Mouse (Mus musculus) midbrain, embryonic 15.5 days (tissue): Measurements from ENCODE around the gene Dhtkd1. TPM values are rescaled to one million over a fixed set of nuclear protein-coding genes. Genes with fewer than 3 reads are reported as not detected.

Source experiments
- ATAC-seq: fragments of 200-750 bp; cut with Nextera tagmentation; replicated peaks from 2 replicates; pipeline ENCODE4 v1.8.0; 2017; ENCODE audit warnings: moderate TSS enrichment
- H3K27ac ChIP-seq: fragments of 300-500 bp; sonication (generic); 2 replicates; pipeline ENCODE4 v1.5.1; 2015; ENCODE audit warnings: mild to moderate bottlenecking, inconsistent platforms
- H3K27me3 ChIP-seq: fragments of 300-500 bp; sonication (generic); replicated peaks from 2 replicates; pipeline ENCODE4 v1.6.1; 2015; ENCODE audit warnings: inconsistent platforms
- H3K36me3 ChIP-seq: fragments of 300-500 bp; sonication (generic); replicated peaks from 2 replicates; pipeline ENCODE4 v1.6.1; 2015; ENCODE audit warnings: inconsistent platforms
- H3K4me1 ChIP-seq: fragments of 300-500 bp; sonication (generic); 2 replicates; pipeline ENCODE4 v1.6.1; 2015; ENCODE audit warnings: inconsistent platforms
- H3K4me2 ChIP-seq: fragments of 300-500 bp; sonication (generic); 2 replicates; pipeline ENCODE4 v1.6.1; 2015; ENCODE audit warnings: inconsistent platforms, mild to moderate bottlenecking, moderate library complexity
- H3K4me3 ChIP-seq: fragments of 300-500 bp; sonication (generic); 2 replicates; pipeline ENCODE4 v1.5.1; 2015; ENCODE audit warnings: mild to moderate bottlenecking, inconsistent platforms
- H3K9ac ChIP-seq: fragments of 300-500 bp; sonication (generic); 2 replicates; pipeline ENCODE4 v1.6.1; 2015; ENCODE audit warnings: mild to moderate bottlenecking, inconsistent platforms
- H3K9me3 ChIP-seq: fragments of 300-500 bp; sonication (generic); 2 replicates; pipeline ENCODE4 v1.6.1; 2016; ENCODE audit warnings: inconsistent platforms
- WGBS: fragments of 180-500 bp; shearing (Covaris S2); methylation state at CpG from one replicate; pipeline ENCODE4 v1.1.7; 2015; ENCODE audit warnings: mixed read lengths; 5-methylcytosine and 5-hydroxymethylcytosine counted together
- polyA plus RNA-seq: library from polyadenylated mRNA; unstranded; fragments of >200 nt; fragmentation: Nextera tagmentation; extraction: Ambion mirVana; gene quantifications from 2 replicates; pipeline ENCODE4 v1.2.1, GENCODE M21; 2015

Gene Dhtkd1
- polyA plus RNA-seq, 1 experiment from 2014 or later, result 8.4 TPM

DNA sequence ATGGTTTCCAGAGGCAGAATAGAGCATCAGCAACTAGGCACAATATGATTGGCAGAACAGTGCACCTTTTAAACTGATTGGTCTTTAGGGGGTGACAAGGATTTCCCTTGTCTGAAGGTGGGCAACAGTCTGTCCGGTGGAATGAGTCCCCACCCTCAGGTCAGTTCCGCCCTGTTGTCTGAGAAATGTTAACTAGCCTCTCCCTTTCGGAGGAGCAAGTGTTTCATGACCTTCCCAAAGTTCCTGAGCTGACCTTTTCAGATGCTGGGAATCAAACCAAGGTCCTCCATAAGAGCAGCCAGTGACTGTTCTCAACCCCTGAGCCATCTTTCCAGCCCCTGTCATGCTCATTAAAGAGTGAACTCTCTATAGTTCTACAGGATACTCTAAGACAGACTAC, 4.3 kb upstream of the Dhtkd1 start:
- Histone ChIP-seq H3K4me2 (no peak overlapping the region), H3K4me3 (no peak overlapping the region), H3K9ac (no peak overlapping the region), H3K36me3 (no peaks in the 10 kb centered on the region), H3K27ac (no peak overlapping the region), H3K27me3 (no peaks in the 10 kb centered on the region), H3K9me3 (no peaks in the 10 kb centered on the region), H3K4me1 (peaks cover 19% of the 10 kb centered on the region)
- ATAC-seq, result no peak
- 86% methylated on average over 3 of the region's 3 CpGs for WGBS

GRCm38 (mm10) chr2:5945629-5946028, 3.0 kb upstream of the Dhtkd1 start:
- WGBS, result 98% methylated on average over 1 of the region's 1 CpGs
- no peaks in the 10 kb centered on the region for H3K9me3 ChIP-seq
- H3K27ac ChIP-seq, result no peak overlapping the region
- H3K4me3 ChIP-seq, result no peak overlapping the region
- no peak for ATAC-seq
- no peaks in the 10 kb centered on the region for H3K27me3 ChIP-seq
- H3K4me1 ChIP-seq, result peaks cover 19% of the 10 kb centered on the region
- no peak overlapping the region for H3K4me2 ChIP-seq
- no peak overlapping the region for H3K9ac ChIP-seq
- H3K36me3 ChIP-seq, result no peaks in the 10 kb centered on the region

DNA sequence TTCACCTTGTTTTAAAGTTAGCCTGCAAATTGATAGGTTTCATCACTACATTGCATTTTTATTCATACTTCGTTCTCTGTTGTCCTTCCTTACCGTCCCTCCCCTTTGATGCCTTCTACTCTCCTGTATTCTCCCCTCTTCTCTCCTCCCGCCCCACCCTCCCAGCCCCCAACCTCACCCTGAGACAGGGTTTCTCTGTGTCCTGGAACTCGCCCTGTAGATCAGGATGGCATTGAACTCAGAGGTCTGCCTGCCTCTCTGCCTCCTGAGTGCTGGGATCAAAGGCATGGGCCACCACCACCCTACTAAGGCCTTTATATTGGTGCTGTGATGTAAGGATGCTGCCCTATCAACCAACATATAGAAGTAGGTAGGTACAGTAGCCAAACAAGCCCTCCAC, 479 bp upstream of the Dhtkd1 start:
- Histone ChIP-seq H3K9me3 (no peaks in the 10 kb centered on the region), H3K27me3 (no peaks in the 10 kb centered on the region), H3K9ac (no peak overlapping the region), H3K4me3 (peak overlapping the region; percentile 81; the same call in 1 of the 2 replicates), H3K4me2 (peak overlapping the region; percentile 91), H3K4me1 (peaks cover 14% of the 10 kb centered on the region; the same call in 1 of the 2 replicates), H3K27ac (no peak overlapping the region), H3K36me3 (no peaks in the 10 kb centered on the region)
- peak; percentile 57 for ATAC-seq
- 35% methylated on average over 4 of the region's 4 CpGs for WGBS

- peak; percentile 55 for ATAC-seq
- no peaks in the 10 kb centered on the region for H3K27me3 ChIP-seq
- H3K36me3 ChIP-seq, result no peaks in the 10 kb centered on the region
- peak overlapping the region; percentile 77 for H3K9ac ChIP-seq
- WGBS, result 58% methylated on average over 11 of the region's 11 CpGs
- H3K4me2 ChIP-seq, result peak overlapping the region; percentile 91
- H3K27ac ChIP-seq, result peak overlapping the region; percentile 54
- peaks cover 14% of the 10 kb centered on the region; the same call in 1 of the 2 replicates for H3K4me1 ChIP-seq
- H3K9me3 ChIP-seq, result no peaks in the 10 kb centered on the region
- H3K4me3 ChIP-seq, result peak overlapping the region; percentile 81
Observed at GRCm38 (mm10) chr2:5941861-5942415, 654 bp downstream of the Dhtkd1 start.

- Histone ChIP-seq H3K9me3 (no peaks in the 10 kb centered on the region), H3K36me3 (no peaks in the 10 kb centered on the region), H3K27ac (no peak overlapping the region), H3K4me3 (no peak overlapping the region), H3K4me2 (no peak overlapping the region), H3K4me1 (peaks cover 14% of the 10 kb centered on the region; the same call in 1 of the 2 replicates), H3K9ac (no peak overlapping the region), H3K27me3 (no peaks in the 10 kb centered on the region)
- 93% methylated on average over 9 of the region's 9 CpGs for WGBS
- no peak for ATAC-seq
Observed at GRCm38 (mm10) chr2:5940936-5941335, 1.7 kb downstream of the Dhtkd1 start.

- H3K4me1 ChIP-seq, result peaks cover 14% of the 10 kb centered on the region; the same call in 1 of the 2 replicates
- ATAC-seq, result no peak
- no peak overlapping the region for H3K27ac ChIP-seq
- H3K4me2 ChIP-seq, result no peak overlapping the region
- H3K9me3 ChIP-seq, result no peaks in the 10 kb centered on the region
- H3K36me3 ChIP-seq, result no peaks in the 10 kb centered on the region
- H3K9ac ChIP-seq, result no peak overlapping the region
- no peak overlapping the region for H3K4me3 ChIP-seq
- H3K27me3 ChIP-seq, result no peaks in the 10 kb centered on the region
- WGBS, result 94% methylated on average over 14 of the region's 14 CpGs
Observed at GRCm38 (mm10) chr2:5939911-5940310, 2.7 kb downstream of the Dhtkd1 start.

DNA sequence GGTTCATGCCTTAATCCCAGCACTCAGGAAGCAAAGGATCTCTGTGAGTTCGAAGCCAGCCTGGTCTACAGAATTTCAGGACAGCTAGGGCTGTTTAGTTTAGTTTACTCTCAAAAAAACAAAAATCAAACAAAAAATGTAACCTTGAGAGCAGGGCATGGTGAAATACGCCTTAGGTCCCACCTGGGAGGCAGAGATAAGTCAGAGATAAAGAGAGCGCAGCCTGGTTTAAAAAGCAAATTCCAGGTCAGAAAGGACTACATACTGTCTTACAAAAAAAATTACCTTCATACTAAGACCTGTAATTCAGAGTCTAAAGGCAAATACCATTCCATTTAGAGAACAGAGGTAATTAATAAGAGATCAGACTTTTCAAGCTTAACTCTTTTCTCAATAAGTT, 3.3 kb downstream of the Dhtkd1 start:
- WGBS, result 92% methylated on average over 3 of the region's 3 CpGs

GRCm38 (mm10) chr2:5936550-5936949, 6.0 kb downstream of the Dhtkd1 start:
- Histone ChIP-seq H3K27me3 (no peaks in the 10 kb centered on the region), H3K4me2 (no peak overlapping the region), H3K9me3 (no peaks in the 10 kb centered on the region), H3K4me1 (no peaks in the 10 kb centered on the region; the same call in 1 of the 2 replicates), H3K4me3 (no peak overlapping the region), H3K27ac (no peak overlapping the region), H3K9ac (no peak overlapping the region), H3K36me3 (no peaks in the 10 kb centered on the region)
- 87% methylated on average over 4 of the region's 4 CpGs for WGBS
- no peak for ATAC-seq

More for the DNA sequence above, 3.3 kb downstream of the Dhtkd1 start:
- Histone ChIP-seq H3K4me2 (no peak overlapping the region), H3K36me3 (no peaks in the 10 kb centered on the region), H3K9me3 (no peaks in the 10 kb centered on the region), H3K4me1 (peaks cover 14% of the 10 kb centered on the region; the same call in 1 of the 2 replicates), H3K9ac (no peak overlapping the region), H3K4me3 (no peak overlapping the region), H3K27me3 (no peaks in the 10 kb centered on the region), H3K27ac (no peak overlapping the region)
- no peak for ATAC-seq

DNA sequence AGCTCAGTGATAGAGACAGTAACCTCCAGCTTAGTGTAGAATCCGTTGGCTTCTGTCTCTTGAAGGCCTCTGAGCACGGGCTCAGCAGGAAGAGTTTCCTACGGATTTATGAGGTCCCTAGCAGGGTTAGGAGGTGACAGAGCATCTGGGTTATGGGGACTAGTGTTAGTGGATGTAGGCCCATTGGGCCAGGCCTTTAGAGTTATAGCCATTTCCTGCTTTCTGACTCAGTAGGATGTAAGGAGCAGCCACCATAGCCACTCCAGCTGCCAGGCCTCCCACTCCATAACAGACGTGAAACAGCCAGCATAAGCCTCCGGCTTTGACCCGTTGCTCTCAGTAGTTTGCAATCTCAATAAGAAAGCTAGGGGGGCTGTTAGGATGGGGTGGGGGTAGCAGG, 6.5 kb downstream of the Dhtkd1 start:
- no peak overlapping the region for H3K4me2 ChIP-seq
- H3K36me3 ChIP-seq, result no peaks in the 10 kb centered on the region
- no peaks in the 10 kb centered on the region for H3K9me3 ChIP-seq
- no peak overlapping the region for H3K27ac ChIP-seq
- no peak overlapping the region for H3K9ac ChIP-seq
- no peaks in the 10 kb centered on the region; the same call in 1 of the 2 replicates for H3K4me1 ChIP-seq
- no peaks in the 10 kb centered on the region for H3K27me3 ChIP-seq
- 80% methylated on average over 6 of the region's 6 CpGs for WGBS
- ATAC-seq, result no peak
- no peak overlapping the region for H3K4me3 ChIP-seq

DNA sequence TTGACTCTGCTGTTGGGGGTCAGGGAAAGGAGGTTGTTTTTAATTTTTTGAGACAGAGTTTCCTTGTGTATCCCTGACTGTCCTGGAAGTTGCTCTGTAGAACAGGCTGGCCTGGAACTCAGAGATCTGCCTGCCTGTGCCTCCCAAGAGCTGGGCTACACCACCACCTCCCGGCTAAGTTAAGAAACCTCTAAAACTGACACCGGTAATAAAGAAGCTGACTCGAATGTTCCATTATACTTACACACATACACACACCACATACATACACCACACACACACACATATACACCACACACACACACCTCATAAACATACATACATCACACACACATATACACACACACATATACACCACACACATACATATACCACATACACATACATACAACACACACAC, 7.7 kb downstream of the Dhtkd1 start:
- WGBS, result 91% methylated on average over 3 of the region's 3 CpGs
- no peaks in the 10 kb centered on the region for H3K9me3 ChIP-seq
- ATAC-seq, result no peak

DNA sequence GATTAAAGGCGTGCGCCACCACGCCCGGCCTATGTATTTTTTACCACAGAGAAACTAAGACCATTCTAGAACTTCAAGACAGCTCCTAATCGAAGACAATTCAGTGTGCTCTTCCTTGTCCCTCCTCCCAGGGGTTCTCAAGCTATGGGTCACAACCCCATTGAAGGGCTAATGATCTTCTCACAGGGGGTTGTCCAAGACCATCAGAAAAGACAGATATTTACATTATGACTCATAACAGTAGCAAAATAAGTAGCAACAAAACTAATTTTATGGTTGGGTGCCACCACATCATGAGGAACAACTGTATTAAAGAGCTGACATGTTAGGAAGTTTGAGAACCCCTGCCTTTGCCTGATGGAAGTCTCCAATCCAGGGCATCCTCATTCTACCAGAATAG, 10.7 kb downstream of the Dhtkd1 start:
- Histone ChIP-seq H3K27me3 (no peaks in the 10 kb centered on the region), H3K4me1 (no peaks in the 10 kb centered on the region), H3K27ac (no peak overlapping the region), H3K9me3 (no peaks in the 10 kb centered on the region), H3K4me3 (no peak overlapping the region), H3K9ac (no peak overlapping the region), H3K36me3 (peaks cover 4% of the 10 kb centered on the region; the same call in 1 of the 2 replicates), H3K4me2 (no peak overlapping the region)
- ATAC-seq, result no peak
- 90% methylated on average over 5 of the region's 5 CpGs for WGBS

More for the DNA sequence above, 7.7 kb downstream of the Dhtkd1 start:
- Histone ChIP-seq H3K9ac (no peak overlapping the region), H3K27ac (no peak overlapping the region), H3K4me2 (no peak overlapping the region), H3K36me3 (peaks cover 4% of the 10 kb centered on the region; the same call in 1 of the 2 replicates), H3K4me3 (no peak overlapping the region), H3K4me1 (no peaks in the 10 kb centered on the region), H3K27me3 (no peaks in the 10 kb centered on the region)

DNA sequence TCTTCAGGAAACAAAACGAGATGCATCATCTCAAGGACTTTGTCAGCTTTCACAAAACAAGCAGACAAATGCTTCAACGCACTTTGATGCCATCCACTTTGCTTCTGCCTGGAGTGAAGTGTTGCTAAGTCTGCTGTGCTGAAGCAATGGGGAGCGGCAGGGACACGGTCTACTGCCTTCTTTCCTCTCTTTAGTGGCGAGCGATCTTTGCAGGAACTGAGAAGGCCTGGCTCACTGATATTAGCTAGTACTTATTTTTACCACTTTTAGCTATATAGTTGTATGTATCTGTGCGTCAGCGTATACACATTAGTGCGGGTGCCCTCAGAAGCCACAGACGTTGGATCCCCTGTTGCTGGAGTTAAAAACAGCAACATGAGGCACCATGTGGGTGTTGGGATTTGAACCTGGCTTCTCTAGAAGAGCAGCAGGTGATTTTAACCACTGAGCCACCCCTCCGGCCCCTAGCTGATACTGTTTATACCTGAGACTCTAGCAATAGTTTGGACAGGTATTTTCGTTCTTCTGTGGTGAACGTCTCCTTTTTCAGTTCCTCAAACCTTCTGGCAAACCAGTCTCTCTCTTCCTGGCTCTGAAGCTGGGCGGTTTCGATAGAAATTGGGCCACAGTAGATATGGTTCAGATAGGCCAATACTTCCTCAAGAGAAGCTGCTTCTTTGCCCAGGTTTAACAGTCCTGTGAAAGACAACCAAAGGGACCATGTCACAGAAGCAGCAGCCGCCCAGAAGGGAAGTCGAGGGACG, 12.1 kb downstream of the Dhtkd1 start:
- Histone ChIP-seq H3K4me1 (no peaks in the 10 kb centered on the region), H3K9ac (no peak overlapping the region), H3K9me3 (no peaks in the 10 kb centered on the region), H3K27me3 (no peaks in the 10 kb centered on the region), H3K4me3 (no peak overlapping the region), H3K27ac (no peak overlapping the region), H3K36me3 (peaks cover 4% of the 10 kb centered on the region; the same call in 1 of the 2 replicates), H3K4me2 (no peak overlapping the region)
- 86% methylated on average over 18 of the region's 18 CpGs for WGBS
- no peak for ATAC-seq
